Mouse (Mus musculus) limb, embryonic 12.5 days (tissue): ENCODE results near the gene Ubac2. TPM values are rescaled to one million over a fixed set of nuclear protein-coding genes. Genes with fewer than 3 reads are reported as not detected.

Experiments used
- ATAC-seq: fragments of 200-750 bp; cut with Nextera tagmentation; 2 replicates; pipeline ENCODE4 v1.8.0; 2017; ENCODE audit warnings: low read depth, moderate TSS enrichment; ENCODE audit not compliant: insufficient number of reproducible peaks, insufficient read depth, low FRiP score, low TSS enrichment
- H3K27ac ChIP-seq: fragments of 300-500 bp; sonication (generic); 2 replicates; pipeline ENCODE4 v1.5.1; 2016; ENCODE audit warnings: mild to moderate bottlenecking, moderate library complexity
- H3K27me3 ChIP-seq: fragments of 300-500 bp; sonication (generic); 2 replicates; pipeline ENCODE4 v1.6.1; 2016; ENCODE audit warnings: mild to moderate bottlenecking, moderate library complexity
- H3K36me3 ChIP-seq: fragments of 300-500 bp; sonication (generic); 2 replicates; pipeline ENCODE4 v1.6.1; 2016; ENCODE audit warnings: mild to moderate bottlenecking, moderate library complexity
- H3K4me1 ChIP-seq: fragments of 300-500 bp; sonication (generic); replicated peaks from 2 replicates; pipeline ENCODE4 v1.6.1; 2016
- H3K4me2 ChIP-seq: fragments of 300-500 bp; sonication (generic); 2 replicates; pipeline ENCODE4 v1.6.1; 2016; ENCODE audit warnings: mild to moderate bottlenecking, moderate library complexity
- H3K4me3 ChIP-seq: fragments of 300-500 bp; sonication (generic); replicated peaks from 2 replicates; pipeline ENCODE4 v1.5.1; 2016; ENCODE audit warnings: mild to moderate bottlenecking
- H3K9ac ChIP-seq: fragments of 300-500 bp; sonication (generic); replicated peaks from 2 replicates; pipeline ENCODE4 v1.6.1; 2016; ENCODE audit warnings: mild to moderate bottlenecking, moderate library complexity
- H3K9me3 ChIP-seq: fragments of 300-500 bp; sonication (generic); 2 replicates; pipeline ENCODE4 v1.6.1; 2016; ENCODE audit warnings: mild to moderate bottlenecking, moderate library complexity
- WGBS: fragments of 180-500 bp; shearing (Covaris S2); methylation state at CpG from one replicate; pipeline ENCODE4 v1.1.7; 2016; 5-methylcytosine and 5-hydroxymethylcytosine counted together
- polyA plus RNA-seq: library from polyadenylated mRNA; unstranded; fragments of >200 nt; fragmentation: Nextera tagmentation; extraction: Ambion mirVana; gene quantifications from 2 replicates; pipeline ENCODE4 v1.2.1, GENCODE M21; 2016

Gene Ubac2
- polyA plus RNA-seq, 1 experiment from 2014 or later: 63.1 TPM

GRCm38 (mm10) chr14:121992395-121993280 lies 114.2 kb downstream of the Ubac2 start:
- Histone ChIP-seq H3K4me2 (no peak overlapping the region), H3K4me1 (no peaks in the 10 kb centered on the region), H3K36me3 (peaks cover 34% of the 10 kb centered on the region), H3K27ac (no peak overlapping the region), H3K4me3 (no peak overlapping the region), H3K9ac (no peak overlapping the region), H3K9me3 (no peaks in the 10 kb centered on the region), H3K27me3 (no peaks in the 10 kb centered on the region)
- no peak for ATAC-seq
- WGBS: 92% methylated on average over 13 of the region's 13 CpGs

GRCm38 (mm10) chr14:121993616-121994015 lies 115.2 kb downstream of the Ubac2 start:
- WGBS: 89% methylated on average over 4 of the region's 4 CpGs
- no peak overlapping the region for H3K4me2 ChIP-seq
- H3K27me3 ChIP-seq: no peaks in the 10 kb centered on the region
- no peaks in the 10 kb centered on the region for H3K4me1 ChIP-seq
- no peak for ATAC-seq
- H3K9me3 ChIP-seq: no peaks in the 10 kb centered on the region
- H3K4me3 ChIP-seq: no peak overlapping the region
- H3K9ac ChIP-seq: no peak overlapping the region
- H3K36me3 ChIP-seq: peaks cover 42% of the 10 kb centered on the region
- H3K27ac ChIP-seq: no peak overlapping the region

- Histone ChIP-seq H3K27ac (no peak overlapping the region), H3K9ac (no peak overlapping the region), H3K4me2 (no peak overlapping the region), H3K9me3 (no peaks in the 10 kb centered on the region), H3K36me3 (peaks cover 44% of the 10 kb centered on the region), H3K4me1 (no peaks in the 10 kb centered on the region), H3K27me3 (no peaks in the 10 kb centered on the region), H3K4me3 (no peak overlapping the region)
- ATAC-seq: no peak
- 93% methylated on average over 17 of the region's 17 CpGs for WGBS
Observed at GRCm38 (mm10) chr14:121994171-121994700, 115.8 kb downstream of the Ubac2 start.

GRCm38 (mm10) chr14:121994846-121995556 lies 116.6 kb downstream of the Ubac2 start:
- Histone ChIP-seq H3K27ac (no peak overlapping the region), H3K4me3 (no peak overlapping the region), H3K27me3 (no peaks in the 10 kb centered on the region), H3K4me2 (no peak overlapping the region), H3K9ac (no peak overlapping the region), H3K36me3 (peaks cover 44% of the 10 kb centered on the region), H3K4me1 (no peaks in the 10 kb centered on the region), H3K9me3 (no peaks in the 10 kb centered on the region)
- ATAC-seq: no peak
- 91% methylated on average over 7 of the region's 7 CpGs for WGBS

- no peaks in the 10 kb centered on the region for H3K9me3 ChIP-seq
Observed at GRCm38 (mm10) chr14:121995557-121995870, 117.1 kb downstream of the Ubac2 start.

GRCm38 (mm10) chr14:121996786-121997185 lies 118.4 kb downstream of the Ubac2 start:
- no peak overlapping the region for H3K4me3 ChIP-seq
- no peaks in the 10 kb centered on the region for H3K4me1 ChIP-seq
- H3K9ac ChIP-seq: no peak overlapping the region
- no peaks in the 10 kb centered on the region for H3K27me3 ChIP-seq
- 86% methylated on average over 8 of the region's 8 CpGs for WGBS
- H3K27ac ChIP-seq: no peak overlapping the region
- H3K36me3 ChIP-seq: peaks cover 55% of the 10 kb centered on the region
- no peak for ATAC-seq
- no peaks in the 10 kb centered on the region for H3K9me3 ChIP-seq
- H3K4me2 ChIP-seq: no peak overlapping the region

More at GRCm38 (mm10) chr14:121995557-121995870, 117.1 kb downstream of the Ubac2 start:
- ATAC-seq: no peak
- Histone ChIP-seq H3K4me1 (no peaks in the 10 kb centered on the region), H3K4me3 (no peak overlapping the region), H3K9ac (no peak overlapping the region), H3K4me2 (no peak overlapping the region), H3K36me3 (peaks cover 44% of the 10 kb centered on the region), H3K27me3 (no peaks in the 10 kb centered on the region), H3K27ac (no peak overlapping the region)
- 100% methylated on average over 1 of the region's 1 CpGs for WGBS

GRCm38 (mm10) chr14:121999455-121999854 lies 121.0 kb downstream of the Ubac2 start:
- WGBS: 71% methylated on average over 8 of the region's 8 CpGs
- Histone ChIP-seq H3K27ac (no peak overlapping the region), H3K9ac (no peak overlapping the region), H3K4me2 (no peak overlapping the region), H3K9me3 (no peaks in the 10 kb centered on the region), H3K4me3 (no peak overlapping the region), H3K36me3 (peaks cover 54% of the 10 kb centered on the region), H3K27me3 (no peaks in the 10 kb centered on the region), H3K4me1 (no peaks in the 10 kb centered on the region)
- ATAC-seq: no peak

GRCm38 (mm10) chr14:122000346-122001105 lies 122.1 kb downstream of the Ubac2 start:
- ATAC-seq: no peak
- no peaks in the 10 kb centered on the region for H3K27me3 ChIP-seq
- no peak overlapping the region for H3K4me3 ChIP-seq
- peaks cover 43% of the 10 kb centered on the region for H3K36me3 ChIP-seq
- 92% methylated on average over 17 of the region's 17 CpGs for WGBS
- H3K4me2 ChIP-seq: no peak overlapping the region
- H3K27ac ChIP-seq: no peak overlapping the region
- H3K9me3 ChIP-seq: no peaks in the 10 kb centered on the region
- H3K4me1 ChIP-seq: no peaks in the 10 kb centered on the region
- H3K9ac ChIP-seq: no peak overlapping the region

- Histone ChIP-seq H3K27ac (no peak overlapping the region), H3K4me1 (no peaks in the 10 kb centered on the region), H3K4me3 (no peak overlapping the region), H3K27me3 (no peaks in the 10 kb centered on the region), H3K9ac (no peak overlapping the region), H3K36me3 (peaks cover 29% of the 10 kb centered on the region), H3K4me2 (no peak overlapping the region), H3K9me3 (no peaks in the 10 kb centered on the region)
- WGBS: 93% methylated on average over 7 of the region's 7 CpGs
- ATAC-seq: no peak
Observed at GRCm38 (mm10) chr14:122002224-122002623, 123.8 kb downstream of the Ubac2 start.

GRCm38 (mm10) chr14:122003812-122004211 lies 125.4 kb downstream of the Ubac2 start:
- Histone ChIP-seq H3K27ac (no peak overlapping the region), H3K4me1 (no peaks in the 10 kb centered on the region), H3K27me3 (no peaks in the 10 kb centered on the region), H3K9ac (no peak overlapping the region), H3K4me2 (no peak overlapping the region), H3K4me3 (no peak overlapping the region), H3K9me3 (no peaks in the 10 kb centered on the region), H3K36me3 (peaks cover 22% of the 10 kb centered on the region)
- ATAC-seq: no peak

GRCm38 (mm10) chr14:122008261-122008660 lies 129.8 kb downstream of the Ubac2 start:
- no peaks in the 10 kb centered on the region for H3K27me3 ChIP-seq
- H3K4me2 ChIP-seq: no peak overlapping the region
- H3K4me1 ChIP-seq: peaks cover 9% of the 10 kb centered on the region; the same call in 1 of the 2 replicates
- WGBS: 89% methylated on average over 4 of the region's 4 CpGs
- no peak for ATAC-seq
- H3K4me3 ChIP-seq: no peak overlapping the region
- no peak overlapping the region for H3K27ac ChIP-seq
- peaks cover 33% of the 10 kb centered on the region for H3K36me3 ChIP-seq
- H3K9ac ChIP-seq: no peak overlapping the region
- H3K9me3 ChIP-seq: no peaks in the 10 kb centered on the region
